Mouse (Mus musculus): ENCODE measurements around the gene Atp6v0d1. TPM values are rescaled to one million over a fixed set of nuclear protein-coding genes. Genes with fewer than 3 reads are reported as not detected.

Gene Atp6v0d1
- polyA plus RNA-seq, 1 experiment from 2014 or later = 115 TPM

DNA sequence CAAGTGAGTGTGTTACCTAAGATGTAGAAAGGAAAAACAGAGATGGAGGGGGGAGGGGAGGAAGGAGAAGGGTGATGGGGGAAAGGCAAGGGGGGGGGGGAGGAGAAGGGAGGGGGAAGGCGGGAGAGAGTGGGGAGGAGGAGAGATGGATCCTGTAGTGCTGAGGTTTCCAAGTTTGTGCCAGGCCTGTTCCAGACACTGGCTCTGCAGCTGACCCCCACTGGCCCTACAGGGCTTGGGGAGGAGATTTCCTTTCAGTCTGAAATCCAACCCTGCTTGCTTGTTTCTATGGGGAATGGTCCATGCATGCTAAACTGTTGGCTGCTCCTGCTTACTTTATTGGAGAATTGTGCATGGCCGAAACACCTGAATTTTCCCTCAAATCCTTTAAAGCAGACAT is 57.1 kb downstream of the Atp6v0d1 start:
- Histone ChIP-seq H3K9me3 (ENCODE audit: control insufficient read depth, low read length) (no peaks in the 10 kb centered on the region), H3K4me3 (ENCODE audit: low read length) (no peak overlapping the region), H3K27me3 (replicated peaks; ENCODE audit: control insufficient read depth, insufficient read depth, low read length) (no peaks in the 10 kb centered on the region), H3K36me3 (ENCODE audit: control insufficient read depth, insufficient read depth, low read length) (no peaks in the 10 kb centered on the region), H3K9ac (ENCODE audit: low read depth, low read length) (no peak overlapping the region), H3K4me2 (ENCODE audit: low read depth, low read length) (no peak overlapping the region), H3K27ac (ENCODE audit: low read length) (no peak overlapping the region), H3K4me1 (ENCODE audit: control insufficient read depth, insufficient read depth, low read length) (peaks cover 2% of the 10 kb centered on the region; the same call in 1 of the 2 replicates)
- WGBS = 56% methylated on average over 2 of the region's 2 CpGs
- no peak for ATAC-seq

DNA sequence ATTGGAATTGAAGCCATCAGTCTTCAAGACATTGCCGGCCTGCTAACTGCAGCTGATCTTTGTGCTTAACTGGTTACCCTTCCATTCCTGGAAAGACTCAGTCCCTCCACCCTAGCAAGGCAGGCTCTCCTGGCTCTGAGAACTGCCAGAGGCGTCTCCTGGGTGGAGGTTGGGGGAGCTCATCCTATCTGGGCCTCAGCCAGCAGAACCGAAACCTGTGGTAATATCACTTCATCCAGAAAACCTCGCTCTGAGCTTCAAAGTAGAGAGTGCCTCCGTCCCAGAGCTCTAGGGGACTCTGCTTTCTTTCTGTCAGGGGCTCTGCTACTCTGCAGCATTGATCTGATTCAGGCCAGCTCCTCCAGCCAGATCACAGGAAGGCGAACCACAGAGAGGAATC is 58.9 kb downstream of the Atp6v0d1 start:
- no peaks in the 10 kb centered on the region for H3K9me3 ChIP-seq (ENCODE audit: control insufficient read depth, low read length)
- no peak overlapping the region for H3K4me3 ChIP-seq (ENCODE audit: low read length)
- H3K27ac ChIP-seq (ENCODE audit: low read length) = no peak overlapping the region
- H3K36me3 ChIP-seq (ENCODE audit: control insufficient read depth, insufficient read depth, low read length) = no peaks in the 10 kb centered on the region
- H3K9ac ChIP-seq (ENCODE audit: low read depth, low read length) = no peak overlapping the region
- no peak overlapping the region for H3K4me2 ChIP-seq (ENCODE audit: low read depth, low read length)
- WGBS = 69% methylated on average over 6 of the region's 6 CpGs
- H3K4me1 ChIP-seq (ENCODE audit: control insufficient read depth, insufficient read depth, low read length) = peaks cover 2% of the 10 kb centered on the region; the same call in 1 of the 2 replicates
- no peaks in the 10 kb centered on the region for H3K27me3 ChIP-seq (replicated peaks; ENCODE audit: control insufficient read depth, insufficient read depth, low read length)
- ATAC-seq = no peak

DNA sequence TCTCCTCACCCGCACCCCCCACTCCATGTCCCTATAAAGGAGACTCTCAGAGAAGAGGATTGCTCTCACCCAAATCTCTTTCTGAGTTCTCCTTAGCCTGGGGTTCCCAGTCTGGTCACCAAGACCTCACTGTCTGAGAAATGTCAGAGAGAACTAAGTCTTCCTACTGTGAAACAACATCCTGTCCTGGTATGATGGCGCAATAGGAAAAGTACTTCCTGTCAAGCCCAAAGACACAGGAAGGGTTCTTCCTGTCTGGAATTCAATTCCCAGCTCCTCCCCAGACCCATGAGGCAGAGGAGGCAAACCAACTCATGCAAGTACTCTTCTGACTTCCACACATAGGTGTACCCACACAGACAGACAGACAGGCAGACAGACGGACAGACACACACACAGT is 61.2 kb downstream of the Atp6v0d1 start:
- no peak for ATAC-seq
- no peaks in the 10 kb centered on the region for H3K9me3 ChIP-seq (ENCODE audit: control insufficient read depth, low read length)
- no peaks in the 10 kb centered on the region for H3K27me3 ChIP-seq (replicated peaks; ENCODE audit: control insufficient read depth, insufficient read depth, low read length)
- no peak overlapping the region for H3K4me3 ChIP-seq (ENCODE audit: low read length)
- H3K9ac ChIP-seq (ENCODE audit: low read depth, low read length) = no peak overlapping the region
- no peaks in the 10 kb centered on the region for H3K4me1 ChIP-seq (ENCODE audit: control insufficient read depth, insufficient read depth, low read length)
- H3K27ac ChIP-seq (ENCODE audit: low read length) = no peak overlapping the region
- H3K36me3 ChIP-seq (ENCODE audit: control insufficient read depth, insufficient read depth, low read length) = no peaks in the 10 kb centered on the region
- WGBS = 91% methylated on average over 3 of the region's 3 CpGs
- no peak overlapping the region for H3K4me2 ChIP-seq (ENCODE audit: low read depth, low read length)

DNA sequence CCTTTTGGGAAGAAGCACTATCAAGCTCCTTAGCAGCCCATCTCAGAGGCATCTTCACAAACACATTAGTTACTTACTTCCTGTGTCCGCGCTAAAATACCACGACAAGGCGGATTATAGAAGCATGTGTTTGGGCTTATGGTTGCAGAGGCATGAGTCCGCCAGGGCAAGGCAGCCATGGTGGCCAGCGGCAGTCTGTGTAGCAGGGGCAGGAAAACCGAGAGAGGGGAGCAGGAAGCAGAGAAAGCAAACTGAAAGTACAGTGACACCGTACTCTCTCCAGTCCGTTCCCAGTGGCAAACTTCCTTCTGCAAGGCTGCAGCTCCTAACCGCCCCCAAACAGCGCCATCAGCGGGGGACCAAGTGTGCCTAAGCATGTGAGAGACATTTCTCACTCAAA is 66.1 kb downstream of the Atp6v0d1 start:
- Histone ChIP-seq H3K36me3 (ENCODE audit: control insufficient read depth, insufficient read depth, low read length) (no peaks in the 10 kb centered on the region), H3K9me3 (ENCODE audit: control insufficient read depth, low read length) (no peaks in the 10 kb centered on the region), H3K4me2 (ENCODE audit: low read depth, low read length) (no peak overlapping the region; the same call in 1 of the 2 replicates), H3K27ac (ENCODE audit: low read length) (no peak overlapping the region), H3K9ac (ENCODE audit: low read depth, low read length) (no peak overlapping the region), H3K4me1 (ENCODE audit: control insufficient read depth, insufficient read depth, low read length) (peaks cover 20% of the 10 kb centered on the region), H3K4me3 (ENCODE audit: low read length) (0 out of 2 replicates have a peak overlapping the region, but pooled peaks have one; percentile 10), H3K27me3 (replicated peaks; ENCODE audit: control insufficient read depth, insufficient read depth, low read length) (no peaks in the 10 kb centered on the region)
- 69% methylated on average over 12 of the region's 12 CpGs for WGBS
- no peak for ATAC-seq

DNA sequence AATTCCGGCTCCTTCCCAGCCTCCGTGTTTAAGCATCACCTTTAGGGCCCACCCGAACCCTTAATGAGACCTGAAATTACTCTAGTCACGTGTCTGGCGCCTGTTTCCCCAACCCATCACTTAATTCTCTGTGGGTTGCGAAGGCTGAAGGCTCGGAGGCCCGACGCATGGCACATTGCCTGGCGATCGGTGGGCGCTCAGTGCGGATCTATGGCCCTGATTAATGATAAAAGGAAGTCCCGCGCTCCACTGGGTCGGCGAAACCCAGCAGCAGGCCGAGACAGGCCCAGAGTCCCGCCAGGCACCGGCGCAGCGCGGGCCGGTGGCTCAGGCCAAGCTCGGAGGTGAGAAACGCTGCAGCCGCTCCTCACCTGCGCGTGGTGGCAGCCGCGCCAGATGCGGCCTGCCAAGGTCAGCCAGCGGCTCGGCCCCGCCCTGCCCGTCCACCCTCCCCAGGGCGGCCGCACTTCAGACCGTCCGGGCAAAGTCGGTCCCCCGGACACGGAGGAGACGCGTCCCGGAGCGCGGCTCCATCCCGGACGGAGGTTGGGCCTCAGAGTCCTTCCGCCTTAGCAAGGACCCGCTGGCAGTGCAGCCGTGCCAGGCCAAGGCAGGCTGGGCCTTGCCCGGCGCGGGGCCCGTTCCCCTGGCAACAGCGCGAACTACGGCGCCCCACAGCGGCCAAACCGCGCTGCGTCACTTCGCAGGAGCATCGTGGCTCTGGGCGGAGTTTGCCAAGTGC is 69.2 kb downstream of the Atp6v0d1 start, which contains the start of gene Zdhhc1:
Gene Zdhhc1, minus strand, starts transcription at position 464 of the 742 bp plus-strand sequence.
- peak within 1 kb of the TSS; percentile 92 for H3K9ac ChIP-seq (ENCODE audit: low read depth, low read length)
- H3K4me2 ChIP-seq (ENCODE audit: low read depth, low read length) = peak within 1 kb of the TSS; percentile 83
- under 1% methylated on average over 67 of the region's 68 CpGs for WGBS
- H3K36me3 ChIP-seq (ENCODE audit: control insufficient read depth, insufficient read depth, low read length) = no peaks in the 10 kb centered on the region
- ATAC-seq = peak; percentile 90
- H3K27ac ChIP-seq (ENCODE audit: low read length) = peak within 1 kb of the TSS; percentile 74
- no peaks in the 10 kb centered on the region for H3K9me3 ChIP-seq (ENCODE audit: control insufficient read depth, low read length)
- H3K4me1 ChIP-seq (ENCODE audit: control insufficient read depth, insufficient read depth, low read length) = peaks cover 20% of the 10 kb centered on the region
- H3K4me3 ChIP-seq (ENCODE audit: low read length) = peak within 1 kb of the TSS; percentile 84
- no peaks in the 10 kb centered on the region for H3K27me3 ChIP-seq (replicated peaks; ENCODE audit: control insufficient read depth, insufficient read depth, low read length)

DNA sequence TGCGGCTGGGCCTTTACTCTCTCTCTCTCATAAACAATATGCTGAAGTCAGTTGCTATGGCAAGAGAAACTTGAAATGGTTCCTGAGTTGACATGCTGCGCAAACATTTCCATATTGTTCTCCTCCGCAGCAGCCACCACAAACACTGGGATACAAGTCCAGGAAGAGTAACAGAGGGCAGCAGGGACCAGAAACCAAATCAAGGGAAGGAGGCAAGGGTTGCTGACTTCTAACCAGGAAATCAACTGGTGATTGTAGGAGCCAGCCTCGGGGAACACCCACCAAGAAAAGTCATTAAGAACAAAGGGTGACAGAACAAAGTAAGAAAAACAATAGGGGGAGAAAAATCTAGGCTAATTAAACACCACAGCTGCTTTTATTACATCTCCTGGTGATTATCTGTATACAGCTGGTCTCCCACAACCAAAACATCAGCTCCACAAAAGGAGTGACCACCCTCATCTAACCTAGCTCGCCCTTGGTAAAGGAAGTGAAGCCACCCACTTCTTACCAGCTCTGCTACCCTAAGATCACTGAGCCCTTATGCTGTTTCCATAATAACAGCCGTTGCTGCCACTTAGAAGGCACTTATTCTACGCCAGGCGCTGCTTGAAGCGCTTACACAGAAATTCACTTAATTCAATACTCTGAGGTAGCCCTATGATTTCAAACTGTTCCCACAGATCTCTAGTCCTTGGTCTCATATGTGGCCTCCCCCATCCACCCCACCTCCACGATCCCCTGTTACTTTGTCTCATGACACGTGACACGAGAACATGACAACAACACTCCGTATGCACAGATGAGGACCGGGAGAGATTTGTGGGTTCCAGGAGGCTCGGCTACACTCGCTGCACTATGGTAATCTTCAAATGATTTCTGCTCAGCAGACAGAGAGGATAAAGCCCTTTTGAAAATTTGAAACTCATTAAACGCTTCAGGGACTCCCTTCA is 70.2 kb downstream of the Atp6v0d1 start:
- H3K9ac ChIP-seq (ENCODE audit: low read depth, low read length) = peak overlapping the region; percentile 92; the same call in 1 of the 2 replicates
- no peak for ATAC-seq
- 44% methylated on average over 17 of the region's 17 CpGs for WGBS

DNA sequence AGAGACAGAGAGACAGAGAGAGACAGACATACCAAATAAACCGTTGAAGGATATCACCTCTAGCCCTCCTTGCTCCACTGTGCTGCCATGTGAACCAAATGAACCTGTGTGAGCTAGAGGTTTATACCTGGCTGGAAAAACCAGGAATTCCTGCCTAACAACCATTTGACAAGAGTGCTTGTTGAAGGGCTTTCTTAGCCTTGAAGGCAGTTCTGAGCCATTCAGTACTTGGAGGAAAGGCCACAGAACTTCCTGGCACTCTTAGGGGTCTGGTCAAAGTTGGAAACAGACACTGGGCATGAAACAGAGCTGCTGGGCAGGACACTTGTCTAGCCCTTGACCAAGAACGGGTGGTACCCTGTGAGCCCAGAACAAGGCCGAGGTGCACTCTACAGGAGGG is 71.3 kb downstream of the Atp6v0d1 start:
- 76% methylated on average over 3 of the region's 3 CpGs for WGBS

More for the DNA sequence above, 70.2 kb downstream of the Atp6v0d1 start:
- Histone ChIP-seq H3K36me3 (ENCODE audit: control insufficient read depth, insufficient read depth, low read length) (no peaks in the 10 kb centered on the region), H3K4me3 (ENCODE audit: low read length) (peak overlapping the region; percentile 84), H3K27me3 (replicated peaks; ENCODE audit: control insufficient read depth, insufficient read depth, low read length) (no peaks in the 10 kb centered on the region), H3K4me1 (ENCODE audit: control insufficient read depth, insufficient read depth, low read length) (peaks cover 20% of the 10 kb centered on the region), H3K4me2 (ENCODE audit: low read depth, low read length) (peak overlapping the region; percentile 83), H3K27ac (ENCODE audit: low read length) (peak overlapping the region; percentile 4; the same call in 1 of the 2 replicates), H3K9me3 (ENCODE audit: control insufficient read depth, low read length) (no peaks in the 10 kb centered on the region)

DNA sequence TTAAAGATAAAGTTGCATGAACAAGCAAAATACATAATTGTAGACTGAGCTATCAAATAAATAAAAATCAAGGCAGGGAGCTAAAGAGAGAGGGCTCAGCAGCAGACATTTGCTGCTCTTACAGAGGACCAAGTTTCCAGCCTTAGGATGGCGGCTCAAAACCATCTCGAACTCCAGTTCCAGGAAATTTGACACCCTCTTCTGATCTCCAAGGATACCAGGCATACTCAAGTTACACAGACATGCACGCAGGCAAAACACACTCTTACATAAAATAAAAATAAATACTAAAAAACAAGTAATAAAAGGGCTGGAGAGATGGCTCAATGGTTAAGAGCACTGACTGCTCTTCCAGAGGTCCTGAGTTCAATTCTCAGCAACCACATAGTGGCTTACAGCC is 72.4 kb downstream of the Atp6v0d1 start:
- 48% methylated on average over 3 of the region's 3 CpGs for WGBS
- H3K4me2 ChIP-seq (ENCODE audit: low read depth, low read length) = no peak overlapping the region
- peaks cover 20% of the 10 kb centered on the region for H3K4me1 ChIP-seq (ENCODE audit: control insufficient read depth, insufficient read depth, low read length)
- ATAC-seq = no peak
- no peak overlapping the region for H3K27ac ChIP-seq (ENCODE audit: low read length)
- no peak overlapping the region for H3K4me3 ChIP-seq (ENCODE audit: low read length)
- H3K36me3 ChIP-seq (ENCODE audit: control insufficient read depth, insufficient read depth, low read length) = no peaks in the 10 kb centered on the region
- H3K9ac ChIP-seq (ENCODE audit: low read depth, low read length) = no peak overlapping the region
- H3K9me3 ChIP-seq (ENCODE audit: control insufficient read depth, low read length) = no peaks in the 10 kb centered on the region
- H3K27me3 ChIP-seq (replicated peaks; ENCODE audit: control insufficient read depth, insufficient read depth, low read length) = no peaks in the 10 kb centered on the region

More for the DNA sequence above, 71.3 kb downstream of the Atp6v0d1 start:
- no peak for ATAC-seq
- H3K27me3 ChIP-seq (replicated peaks; ENCODE audit: control insufficient read depth, insufficient read depth, low read length) = no peaks in the 10 kb centered on the region
- no peaks in the 10 kb centered on the region for H3K36me3 ChIP-seq (ENCODE audit: control insufficient read depth, insufficient read depth, low read length)
- no peak overlapping the region for H3K4me2 ChIP-seq (ENCODE audit: low read depth, low read length)
- no peaks in the 10 kb centered on the region for H3K9me3 ChIP-seq (ENCODE audit: control insufficient read depth, low read length)
- H3K9ac ChIP-seq (ENCODE audit: low read depth, low read length) = no peak overlapping the region
- H3K4me1 ChIP-seq (ENCODE audit: control insufficient read depth, insufficient read depth, low read length) = peaks cover 20% of the 10 kb centered on the region
- no peak overlapping the region for H3K27ac ChIP-seq (ENCODE audit: low read length)
- no peak overlapping the region for H3K4me3 ChIP-seq (ENCODE audit: low read length)

DNA sequence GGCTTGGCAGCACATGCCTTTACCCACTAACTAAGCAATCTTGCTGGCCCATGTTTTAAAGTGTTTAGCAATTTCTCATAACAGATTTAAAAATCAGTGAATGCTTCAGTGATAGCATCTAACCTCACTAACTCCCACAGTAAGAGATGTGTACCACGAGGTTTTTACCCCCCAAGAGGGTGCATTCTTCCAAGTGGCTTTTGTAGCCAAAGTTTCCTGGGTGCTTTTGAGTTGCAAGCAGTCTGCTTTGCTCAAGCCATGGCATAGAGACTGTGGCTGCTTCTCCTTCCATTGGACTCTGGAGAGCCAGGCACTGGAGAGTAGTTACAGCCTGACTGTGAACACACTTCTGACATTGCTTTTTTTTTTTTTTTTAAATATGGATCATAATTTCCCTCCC is 76.6 kb downstream of the Atp6v0d1 start:
- 41% methylated on average over 1 of the region's 1 CpGs for WGBS
- no peak for ATAC-seq

More for the DNA sequence above, 76.6 kb downstream of the Atp6v0d1 start:
- H3K27ac ChIP-seq (ENCODE audit: low read length) = no peak overlapping the region
- H3K9me3 ChIP-seq (ENCODE audit: control insufficient read depth, low read length) = no peaks in the 10 kb centered on the region
- H3K4me3 ChIP-seq (ENCODE audit: low read length) = no peak overlapping the region
- H3K9ac ChIP-seq (ENCODE audit: low read depth, low read length) = no peak overlapping the region
- H3K4me1 ChIP-seq (ENCODE audit: control insufficient read depth, insufficient read depth, low read length) = no peaks in the 10 kb centered on the region
- no peak overlapping the region for H3K4me2 ChIP-seq (ENCODE audit: low read depth, low read length)
- no peaks in the 10 kb centered on the region for H3K36me3 ChIP-seq (ENCODE audit: control insufficient read depth, insufficient read depth, low read length)
- H3K27me3 ChIP-seq (replicated peaks; ENCODE audit: control insufficient read depth, insufficient read depth, low read length) = no peaks in the 10 kb centered on the region

Measured in intestine, embryonic 16.5 days (tissue).